Mouse (Mus musculus) right cerebral cortex, postnatal 25 days (tissue): ENCODE results near the gene Tmem72.

ENCODE experiments used
- DNase-seq: peaks from one replicate; pipeline ENCODE4 v3.0.0; 2022

Gene Tmem72

DNA sequence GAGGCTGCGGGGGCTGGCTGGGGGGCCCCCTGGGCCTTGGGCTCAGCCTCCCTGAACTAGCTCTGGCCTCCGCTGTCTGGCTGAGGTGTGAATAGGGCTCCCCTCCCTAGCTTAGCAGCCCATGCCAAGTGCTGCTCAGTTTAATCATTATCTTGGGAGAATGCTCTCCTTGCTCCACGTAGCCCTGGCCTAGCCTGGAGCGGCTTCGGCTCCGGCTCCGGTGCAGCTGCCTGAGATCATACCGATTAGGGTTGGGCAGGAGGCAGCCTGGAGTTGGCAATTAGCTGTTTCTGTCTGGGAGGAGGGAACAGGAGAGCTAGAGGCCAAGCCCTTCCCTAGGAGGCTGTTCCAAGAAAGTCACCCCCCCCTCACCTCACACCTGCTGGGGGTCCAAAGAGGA lies at the start of gene Tmem72:
Tmem72 (minus strand) TSS at position 248 of the 400 bp plus-strand sequence.
- no peak for DNase-seq

DNA sequence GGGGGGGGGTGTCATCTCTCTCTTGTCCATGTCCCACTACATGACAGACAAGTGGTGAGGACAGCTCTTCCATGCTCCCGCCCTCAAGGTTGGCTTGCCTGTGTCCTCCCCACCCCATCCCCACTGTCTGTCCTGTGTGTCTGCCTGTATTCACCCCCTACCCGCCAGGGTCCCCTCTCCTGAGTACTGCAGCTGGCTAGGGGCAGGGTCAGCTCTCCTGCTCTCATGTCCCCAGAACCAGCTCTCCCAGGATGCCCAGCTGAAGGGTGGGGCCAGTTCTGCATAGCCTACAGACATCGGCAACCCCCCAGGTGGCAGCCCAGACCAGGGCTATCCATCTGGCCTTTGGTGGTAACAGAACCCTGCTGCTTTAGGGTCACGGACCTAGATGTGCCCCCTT lies 47.8 kb upstream of the Tmem72 start:
- no peak for DNase-seq

DNA sequence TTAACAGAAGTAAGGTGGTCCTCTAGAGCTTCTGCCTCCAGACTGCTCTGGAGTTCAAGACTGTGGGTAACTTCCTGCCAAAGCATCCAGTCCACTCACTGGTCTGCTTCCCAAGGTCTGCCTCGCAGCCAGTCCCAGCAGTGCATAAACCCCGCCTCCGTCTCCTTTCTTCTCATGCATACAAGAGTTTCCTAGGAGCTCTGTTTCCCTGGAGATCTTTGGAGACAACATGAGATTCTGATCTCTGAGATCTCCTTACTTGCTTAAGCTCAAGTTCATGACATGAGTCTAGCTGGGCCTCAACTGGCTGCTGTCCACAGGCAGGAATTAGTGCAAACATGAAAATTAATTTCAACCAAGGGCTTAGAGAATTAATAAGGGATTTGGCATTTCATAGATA lies 45.6 kb upstream of the Tmem72 start:
- no peak for DNase-seq

DNA sequence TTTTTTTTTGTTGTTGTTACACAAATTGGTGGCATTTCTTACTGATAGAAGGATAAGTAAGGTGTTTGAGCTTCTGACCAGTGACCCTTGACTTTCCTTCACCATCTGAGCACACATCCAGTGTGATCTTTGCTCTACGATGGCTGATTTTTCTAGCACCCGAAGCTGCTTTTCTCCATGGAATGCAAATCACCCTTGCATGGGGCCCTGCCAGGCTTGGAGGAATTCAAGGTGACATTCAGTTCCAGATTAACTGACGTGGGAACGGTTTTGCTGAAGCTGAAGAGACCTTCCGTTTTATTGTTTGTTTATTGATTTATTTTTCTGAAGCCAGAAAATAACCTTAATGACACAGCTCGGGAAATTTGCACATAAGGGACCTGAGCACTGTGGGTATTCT lies 43.5 kb upstream of the Tmem72 start:
- no peak for DNase-seq

DNA sequence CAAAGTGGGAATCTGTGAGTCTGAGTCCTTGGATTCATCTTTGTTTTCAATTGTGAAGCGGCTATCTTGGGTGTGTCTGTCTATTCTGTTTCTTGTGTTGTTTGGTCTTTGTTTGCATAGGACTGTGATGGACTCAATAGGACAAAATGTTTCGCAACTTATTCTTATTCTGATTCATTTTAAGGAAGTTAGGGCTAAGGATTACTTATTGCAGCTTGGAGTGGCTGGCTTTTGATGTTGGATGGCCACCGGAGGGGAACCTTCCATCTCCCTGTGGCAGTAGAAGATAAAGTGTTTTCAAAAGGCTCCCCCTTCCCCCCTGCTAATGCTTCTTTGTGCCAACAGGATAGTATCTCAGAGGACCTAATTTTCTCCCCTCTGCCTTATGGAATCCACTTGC lies 39.7 kb upstream of the Tmem72 start:
- DNase-seq, result no peak

DNA sequence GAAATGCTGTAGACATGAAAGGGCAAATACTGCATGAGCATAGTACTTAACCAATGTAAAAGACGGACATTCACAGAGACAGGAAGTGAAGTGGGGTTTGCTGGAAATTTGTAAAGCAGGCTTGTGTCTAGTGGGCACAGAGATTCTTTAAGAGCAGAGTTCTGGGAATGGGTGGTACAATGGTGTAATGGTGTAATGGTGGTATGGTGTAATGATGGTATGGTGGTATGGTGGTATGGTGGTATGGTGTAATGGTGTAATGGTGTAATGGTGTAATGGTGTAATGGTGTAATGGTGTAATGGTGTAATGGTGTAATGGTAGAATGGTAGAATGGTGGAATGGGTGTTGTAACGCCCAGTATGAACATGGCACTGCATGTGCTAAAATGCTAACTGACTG lies 21.3 kb upstream of the Tmem72 start:
- no peak for DNase-seq

DNA sequence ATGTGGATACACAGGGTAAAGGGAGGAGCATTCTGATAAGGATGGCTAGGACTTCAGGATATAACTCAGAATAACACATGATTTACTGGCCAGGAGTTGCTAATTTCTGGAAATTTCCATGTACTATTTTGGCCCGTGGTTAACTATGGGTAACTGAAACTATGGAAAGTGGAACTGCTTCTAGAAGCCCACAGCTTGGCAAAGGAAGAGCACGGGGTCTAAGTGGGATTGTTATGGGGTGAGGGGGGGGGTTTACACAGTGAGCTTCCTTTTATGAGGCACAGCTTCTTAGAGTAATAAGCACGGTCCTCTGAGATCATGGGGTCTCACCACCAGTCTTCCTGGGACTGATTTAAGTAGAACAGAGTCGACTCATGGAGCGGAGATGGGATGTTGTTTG lies 18.6 kb upstream of the Tmem72 start:
- no peak for DNase-seq

DNA sequence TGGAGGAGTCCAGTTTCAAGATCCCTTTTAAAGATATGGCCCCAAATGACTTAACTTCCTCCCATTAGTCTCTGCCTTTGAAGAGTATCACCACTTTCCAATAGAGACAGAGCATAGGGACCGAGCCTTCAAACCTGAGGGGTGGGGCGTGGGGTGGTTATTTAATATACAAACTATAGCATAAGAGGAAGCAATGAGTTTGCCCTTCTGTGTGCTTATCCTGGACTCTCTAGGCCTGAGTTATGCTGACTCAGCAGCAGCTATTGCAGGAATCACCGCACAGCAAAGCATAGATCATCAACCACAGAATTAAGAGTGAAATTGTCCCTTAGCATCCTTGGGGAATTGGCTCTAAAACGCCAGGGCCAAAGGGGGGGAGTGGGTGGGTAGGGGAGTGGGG lies 16.9 kb upstream of the Tmem72 start:
- DNase-seq, result no peak

DNA sequence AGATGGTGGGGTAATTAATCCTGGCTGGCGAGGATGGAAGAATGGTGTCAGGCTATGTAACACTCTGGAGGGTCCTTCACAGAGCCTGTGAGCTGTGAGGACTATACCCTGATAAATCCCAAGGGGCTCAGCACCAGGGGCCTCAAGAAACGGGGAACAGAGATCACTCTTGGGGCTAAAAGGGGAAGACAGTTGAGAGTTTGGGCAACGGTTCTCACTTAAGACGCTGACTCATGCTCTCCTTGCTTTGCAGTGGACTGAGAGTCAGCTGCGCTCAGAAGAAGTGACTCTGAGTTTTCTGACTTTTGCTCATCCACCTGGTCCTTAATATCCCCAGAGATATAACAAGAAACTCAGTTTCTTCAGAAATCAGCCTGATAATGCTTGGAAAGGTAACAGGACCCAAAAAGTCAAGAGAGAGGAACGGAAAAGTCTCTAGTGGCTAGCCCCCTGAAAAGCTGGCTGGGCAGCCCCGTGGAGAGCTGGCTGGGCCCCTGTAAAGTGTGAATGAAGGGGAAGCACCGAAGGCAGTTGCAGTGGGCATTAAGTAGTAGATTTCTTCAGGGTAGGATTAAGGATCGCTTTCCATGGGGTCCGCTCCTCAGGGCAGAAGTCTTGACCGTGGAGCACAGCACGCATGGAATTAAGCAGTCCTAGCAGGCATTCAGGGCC lies 7.9 kb upstream of the Tmem72 start:
- no peak for DNase-seq

DNA sequence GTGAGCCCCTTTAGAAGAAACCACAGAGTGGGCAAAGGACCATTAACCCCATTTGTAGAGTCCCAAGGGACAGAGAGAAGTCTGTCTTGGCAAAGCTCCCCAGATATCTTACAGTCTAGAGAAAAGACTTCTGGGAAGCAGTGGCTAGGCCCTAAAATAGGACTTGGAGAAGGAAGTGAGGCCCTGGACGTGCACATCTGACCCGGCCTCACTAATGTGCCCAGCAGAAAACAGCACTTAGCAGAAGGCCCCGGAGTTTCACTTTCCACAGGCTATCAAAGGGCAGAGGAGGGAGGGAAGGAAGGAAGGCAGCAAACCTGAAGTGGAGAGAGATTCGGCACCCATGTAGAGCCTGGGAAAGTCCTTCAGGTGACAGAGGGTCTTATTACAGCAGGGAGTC lies 2.2 kb upstream of the Tmem72 start:
- no peak for DNase-seq

DNA sequence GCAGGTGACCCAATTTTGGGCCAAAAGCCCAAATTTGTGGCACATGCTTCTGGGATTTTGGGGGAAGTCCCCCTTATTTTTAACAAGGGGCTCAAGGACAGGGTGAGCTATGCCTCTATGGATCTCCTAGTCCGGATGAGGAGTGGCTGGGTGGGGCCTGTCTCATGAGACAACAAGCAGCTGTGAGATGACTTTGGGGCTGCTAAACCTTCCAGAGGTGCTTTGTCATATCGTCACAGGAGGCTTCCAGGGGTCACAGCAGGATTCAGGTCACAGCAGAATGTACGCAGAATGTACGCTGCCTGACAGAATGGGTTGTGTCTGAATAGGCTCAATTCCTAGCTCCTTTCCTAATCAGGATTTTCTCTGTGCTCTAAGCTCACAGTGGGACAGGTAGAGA lies 1.6 kb upstream of the Tmem72 start:
- DNase-seq, result no peak

DNA sequence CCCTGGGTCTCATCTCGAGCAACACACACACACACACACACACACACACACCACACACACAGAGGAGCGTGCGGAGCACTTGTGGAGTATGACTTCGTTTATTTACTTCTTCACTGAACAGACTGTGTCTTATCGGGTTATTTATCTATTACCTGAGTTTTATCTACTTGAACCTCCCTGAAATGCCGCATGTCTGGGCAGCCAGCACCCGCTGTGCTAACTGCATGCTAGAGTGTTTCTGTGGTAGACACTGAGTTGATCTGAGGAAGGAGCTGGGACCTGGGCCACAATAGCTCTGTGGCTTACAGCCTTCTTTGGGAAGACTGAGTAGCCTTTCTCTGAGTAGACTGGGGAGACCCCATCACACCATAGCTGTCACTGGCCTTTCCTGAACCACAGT lies 1.1 kb upstream of the Tmem72 start:
- no peak for DNase-seq

DNA sequence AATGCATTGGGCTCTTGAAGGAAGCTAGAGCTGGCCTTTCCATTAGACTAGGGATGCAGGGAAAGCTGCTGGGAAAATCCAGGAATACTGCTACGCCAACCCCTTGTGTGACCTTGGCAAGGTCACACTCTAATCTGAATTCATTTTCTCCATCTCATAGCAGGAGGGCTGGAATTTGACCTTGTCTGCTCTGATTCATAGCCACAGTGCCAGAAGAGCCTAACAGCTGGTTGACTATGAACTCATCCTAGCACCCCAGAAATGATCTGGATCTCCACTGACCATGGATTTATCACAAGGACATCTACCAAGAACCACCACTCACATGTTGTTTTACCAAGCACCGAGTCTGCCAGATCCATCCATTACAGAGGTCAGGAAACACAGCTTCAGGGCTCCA lies 1.5 kb downstream of the Tmem72 start:
- DNase-seq, result no peak

DNA sequence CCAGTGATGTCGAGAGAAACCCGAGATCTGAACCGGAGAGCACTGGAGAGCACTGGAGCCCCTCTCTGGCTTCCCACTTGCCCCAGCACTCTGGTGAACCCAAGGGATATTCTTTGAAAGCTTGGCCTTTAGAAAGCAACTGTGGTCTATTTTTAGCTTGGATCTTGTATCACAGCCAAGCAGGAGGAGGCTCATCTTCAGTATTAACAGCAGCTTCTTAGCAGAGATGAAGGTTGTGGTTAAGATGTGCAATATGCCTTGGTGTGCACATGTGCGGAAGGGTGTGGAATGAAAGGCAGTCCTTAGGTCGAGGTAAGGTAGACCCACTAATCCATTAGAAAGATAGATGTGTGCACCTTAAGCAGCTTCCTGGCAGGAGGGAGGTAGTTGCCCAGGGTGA lies 2.1 kb downstream of the Tmem72 start:
- no peak for DNase-seq

DNA sequence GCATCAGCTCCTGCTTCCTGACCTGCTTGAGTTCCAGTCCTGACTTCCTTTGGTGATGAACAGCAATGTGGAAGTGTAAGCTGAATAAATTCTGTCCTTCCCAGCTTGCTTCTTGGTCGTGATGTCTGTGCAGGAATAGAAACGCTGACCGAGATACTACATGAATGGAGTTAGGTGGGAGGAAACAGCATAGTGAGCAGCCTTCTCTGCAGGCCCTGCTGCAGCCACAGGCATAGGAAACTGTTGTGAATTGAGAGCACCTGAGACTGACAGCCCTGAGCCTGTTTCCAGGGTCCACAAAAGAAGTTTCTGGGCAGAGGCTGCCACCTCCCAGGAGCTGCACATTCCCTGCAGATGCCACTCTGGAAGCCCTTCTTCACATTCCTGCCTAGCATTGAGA lies 2.7 kb downstream of the Tmem72 start:
- no peak for DNase-seq

DNA sequence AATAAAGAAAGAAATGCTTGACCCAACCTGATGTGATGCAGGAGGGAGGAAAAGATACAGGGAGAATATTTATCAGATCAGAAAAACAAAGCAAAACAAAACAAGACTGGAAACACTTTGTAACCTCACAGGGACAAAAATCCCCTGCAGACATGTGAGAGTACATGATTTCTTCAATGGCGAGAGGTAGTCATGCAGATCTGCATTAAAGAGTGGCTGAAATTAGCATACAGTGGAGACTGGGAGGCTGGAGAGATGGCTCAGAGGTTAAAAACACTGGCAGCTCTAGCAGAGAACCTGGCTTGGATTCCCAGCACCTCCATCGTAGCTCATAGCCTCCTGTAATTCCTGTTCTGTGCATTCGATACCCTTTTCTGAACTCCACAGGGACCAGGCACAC lies 4.2 kb downstream of the Tmem72 start:
- DNase-seq, result no peak

DNA sequence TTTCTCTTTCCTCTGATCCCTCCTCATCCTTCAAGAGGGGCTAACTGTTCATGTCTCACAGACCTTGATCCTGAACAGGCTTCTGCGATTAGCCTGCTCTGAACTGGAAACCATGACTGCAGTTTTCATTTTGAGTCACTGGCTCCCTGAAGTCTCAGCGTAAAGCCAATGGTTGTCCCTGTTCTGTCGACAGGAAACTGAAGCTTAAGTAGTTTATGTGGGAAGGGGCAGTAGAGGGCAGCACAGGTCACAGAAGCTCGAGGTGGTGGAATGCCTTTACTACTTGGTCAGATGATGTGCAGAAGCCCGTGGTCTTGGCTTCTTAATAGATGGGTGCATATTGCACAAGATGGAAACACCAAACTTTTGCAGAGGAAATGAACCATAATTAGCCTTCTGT lies 4.7 kb downstream of the Tmem72 start:
- DNase-seq, result no peak

DNA sequence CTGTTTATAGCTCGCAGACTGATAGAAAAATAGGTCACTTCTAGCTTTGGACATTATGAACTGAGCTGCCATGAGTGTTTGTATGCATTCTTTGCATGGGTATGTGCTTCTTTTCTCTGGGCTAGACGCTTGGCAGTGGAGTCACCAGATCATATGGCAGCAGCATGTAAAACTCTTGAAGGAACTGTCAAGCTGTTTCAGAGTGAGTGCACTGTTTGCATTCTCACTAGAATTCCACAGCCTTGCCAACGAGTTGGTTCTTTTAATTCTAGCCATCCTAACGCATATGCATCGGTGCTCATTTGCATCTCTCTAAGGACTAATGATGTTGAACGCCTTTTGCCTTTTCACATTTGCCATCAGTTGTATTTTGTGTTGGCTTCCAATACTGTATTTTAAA lies 12.4 kb downstream of the Tmem72 start:
- DNase-seq, result no peak

DNA sequence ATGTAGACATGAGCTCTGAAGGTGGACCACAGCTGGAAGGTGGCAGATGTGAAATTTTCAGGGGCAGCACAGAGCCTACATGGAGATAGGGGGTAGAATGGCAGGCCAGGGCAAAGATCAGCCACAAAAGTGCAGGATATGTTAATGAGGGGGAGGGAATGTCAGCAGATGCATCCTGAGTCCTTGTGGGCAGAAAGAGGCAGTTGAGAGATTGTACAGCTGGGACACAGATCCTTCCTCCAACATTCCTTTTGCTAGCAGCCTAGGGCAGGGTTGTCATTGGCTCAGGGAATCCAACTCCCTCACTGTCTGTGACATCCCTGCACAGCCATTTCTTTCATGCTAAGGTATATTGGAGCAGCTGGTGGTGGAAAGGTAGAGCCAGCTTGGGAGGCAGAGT lies 15.9 kb downstream of the Tmem72 start:
- no peak for DNase-seq

DNA sequence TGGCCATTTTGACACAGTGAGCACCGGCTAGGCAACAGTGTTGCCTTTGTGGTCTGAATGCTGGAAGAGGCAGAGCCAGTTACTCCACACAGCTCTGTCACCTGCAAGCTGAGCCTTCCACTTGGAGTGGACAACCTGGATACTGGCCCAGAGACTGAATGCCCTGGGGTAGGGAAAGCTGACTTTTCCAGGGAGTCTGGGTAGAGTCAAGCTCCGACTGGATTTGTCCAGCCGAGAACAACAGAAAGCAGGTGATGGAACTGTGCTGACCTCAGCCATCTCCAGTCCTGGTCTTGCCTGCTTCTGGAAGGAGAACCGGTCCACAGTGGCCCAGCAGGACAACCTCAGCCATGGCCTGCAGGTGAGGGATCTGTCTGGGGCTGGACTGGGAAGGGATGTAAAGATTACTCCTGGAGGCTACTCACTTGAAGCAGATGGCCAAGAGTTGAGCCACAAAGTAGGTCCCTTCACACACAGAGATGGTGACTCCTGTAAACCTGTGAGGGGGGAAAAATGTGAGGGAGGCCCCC lies 18.8 kb downstream of the Tmem72 start:
- DNase-seq, result no peak

DNA sequence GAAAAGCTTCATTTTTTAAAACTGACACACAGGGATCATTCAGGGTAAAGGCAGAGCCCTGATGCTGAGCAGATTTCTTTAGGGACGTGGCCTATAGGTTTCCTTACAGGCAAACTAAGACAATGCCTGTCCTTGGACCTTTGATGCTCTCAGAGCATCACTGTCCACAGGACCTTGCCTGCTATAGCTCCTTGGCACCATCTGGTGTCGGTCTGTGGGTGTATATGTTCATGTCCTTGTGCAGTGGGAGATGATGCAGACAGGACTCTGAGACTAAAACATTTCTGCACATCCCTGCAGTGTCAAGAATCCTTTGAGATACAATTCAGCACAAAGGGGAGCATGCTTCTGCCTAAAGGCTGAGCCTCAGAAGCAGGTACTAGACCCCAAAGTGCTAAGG lies 19.3 kb downstream of the Tmem72 start:
- no peak for DNase-seq

DNA sequence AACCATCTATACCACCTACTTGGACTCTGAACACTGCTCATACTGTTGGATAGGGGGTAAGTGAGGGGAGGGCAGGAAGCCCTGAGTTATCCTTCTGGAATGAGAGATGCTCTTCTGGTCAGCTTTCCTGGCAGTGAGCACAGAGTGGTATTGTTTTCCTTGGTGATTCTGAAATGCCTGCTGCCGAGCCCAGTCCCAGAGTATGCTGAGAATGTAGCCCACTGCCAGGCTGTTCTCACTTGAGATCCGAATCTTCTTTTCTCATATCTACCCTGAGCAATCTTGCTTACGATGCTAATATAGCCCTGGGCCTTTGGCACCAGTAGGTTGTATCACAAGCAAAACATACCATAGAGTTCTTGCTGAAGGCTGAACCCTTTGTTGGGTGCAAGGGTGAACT lies 22.4 kb downstream of the Tmem72 start:
- DNase-seq, result no peak

DNA sequence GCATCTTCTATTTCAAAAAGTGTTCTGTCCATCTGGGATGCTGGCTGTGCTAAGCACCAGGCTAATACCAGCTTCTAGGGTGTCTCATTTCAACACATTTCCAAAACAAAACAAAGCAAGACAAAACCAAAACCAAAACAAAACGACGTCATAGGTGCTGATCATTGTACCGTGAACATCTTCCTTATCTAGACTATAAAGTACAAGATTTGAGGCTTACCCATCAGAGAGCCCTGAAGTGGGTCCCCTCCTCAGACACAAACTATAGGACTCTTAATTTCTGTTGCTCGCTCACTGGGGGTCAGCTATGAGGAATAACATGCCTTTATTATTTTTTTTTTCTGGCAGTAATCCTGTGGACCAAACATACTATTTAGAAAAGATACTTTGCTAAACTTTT lies 23.1 kb downstream of the Tmem72 start:
- no peak for DNase-seq

DNA sequence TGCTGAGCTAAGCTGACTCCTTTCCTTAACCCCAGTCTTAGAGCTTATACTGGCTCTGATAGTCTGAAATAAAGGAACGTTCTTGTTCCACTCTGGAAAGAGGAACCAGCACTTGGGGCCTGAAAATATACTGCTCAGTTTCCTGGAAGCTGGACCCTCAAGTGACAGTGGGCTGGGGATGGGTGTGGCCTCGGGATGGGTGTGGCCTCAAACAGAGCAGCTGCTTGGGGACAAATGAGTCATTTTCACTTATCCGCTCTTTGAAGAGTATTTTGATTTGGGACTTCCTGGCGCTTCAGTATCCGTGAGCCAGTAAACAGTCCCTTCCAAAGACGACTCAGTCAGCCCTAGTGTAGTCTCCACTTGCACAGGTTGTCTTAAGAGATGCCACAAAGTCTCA lies 34.4 kb downstream of the Tmem72 start:
- DNase-seq, result no peak

DNA sequence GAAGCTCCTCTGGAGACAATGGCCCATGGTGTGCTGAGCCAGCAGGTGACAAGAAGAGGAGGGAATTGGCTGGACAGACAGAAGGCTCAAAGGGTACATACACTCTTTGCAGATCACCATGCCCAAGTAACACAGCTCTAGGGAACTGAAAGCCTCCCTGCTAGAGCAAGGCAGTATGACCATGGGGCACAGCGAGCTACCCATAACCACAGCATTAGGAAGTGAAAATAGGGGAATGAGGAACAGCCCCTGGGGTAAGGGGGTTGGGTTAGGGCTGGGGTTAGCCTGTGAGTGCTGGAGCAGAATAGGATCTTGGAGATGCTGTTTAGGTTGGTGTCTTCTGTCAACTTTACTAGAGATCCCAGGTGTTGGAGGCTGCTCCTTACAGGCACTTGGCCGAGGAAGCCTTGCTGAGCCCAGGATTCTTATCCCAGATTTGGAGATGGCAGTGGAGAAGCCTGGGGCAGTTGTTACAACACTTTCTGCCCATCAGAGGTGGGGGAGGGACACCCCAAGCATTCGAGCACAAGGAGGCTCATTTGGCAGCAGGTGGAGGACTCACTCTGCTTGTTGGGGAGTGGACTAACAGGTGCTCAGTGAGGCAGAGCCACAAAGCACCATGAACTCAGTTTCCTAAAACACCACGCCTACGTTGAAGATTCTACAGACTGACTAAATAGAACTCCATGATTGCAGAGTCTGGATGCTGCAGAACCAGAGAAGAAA lies 37.0 kb downstream of the Tmem72 start:
- DNase-seq, result no peak
